Mouse (Mus musculus): ENCODE measurements around the gene Rnf182.

- TF ChIP-seq CTCF (conservative IDR thresholded peaks at IDR 0.05; ENCODE audit: insufficient read depth, insufficient read length, low read depth, low read length) (no peak), POLR2A (IDR thresholded peaks at IDR 0.05; ENCODE audit: low read depth, low read length) (no peak)
Measured at GRCm38 (mm10) chr13:43703471-43703870, 88.0 kb downstream of the Rnf182 start.

Data from kidney, adult 2 months (tissue).